Mouse (Mus musculus) frontal cortex, postnatal 14 days (tissue): ENCODE measurements at regions not wholly inside any gene's neighbourhood (a gene's known extent, or its start where the extent isn't known, plus 50 kb on each side); places are given as distances from the start of the nearest gene placed in this dataset.

Source experiments
- DNase-seq, 2 experiments: peaks; one replicate each; pipeline ENCODE4 v3.0.0; 2022; ENCODE audit warnings: low spot score in 2 of 2

DNA sequence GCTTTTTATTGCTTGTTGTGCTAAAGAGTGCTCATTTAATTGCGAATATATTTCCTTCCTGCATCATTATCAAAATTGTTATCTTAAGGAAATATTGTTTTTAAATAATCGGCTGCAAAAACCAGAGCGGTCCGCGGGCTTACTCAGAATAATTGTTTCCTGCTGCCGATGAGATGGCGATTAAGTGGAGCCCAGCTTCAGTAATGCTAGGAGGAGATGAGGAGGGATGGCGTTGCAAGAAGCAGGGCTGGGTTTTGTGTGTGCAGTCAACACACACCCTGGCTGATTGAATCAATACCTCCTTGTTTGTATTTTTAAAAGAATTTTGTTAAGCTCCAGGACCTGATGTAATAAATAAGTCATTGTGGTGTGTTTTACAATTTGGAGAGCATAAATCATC is 331.2 kb downstream of the Setd4 start:
- DNase-seq, result no peak

DNA sequence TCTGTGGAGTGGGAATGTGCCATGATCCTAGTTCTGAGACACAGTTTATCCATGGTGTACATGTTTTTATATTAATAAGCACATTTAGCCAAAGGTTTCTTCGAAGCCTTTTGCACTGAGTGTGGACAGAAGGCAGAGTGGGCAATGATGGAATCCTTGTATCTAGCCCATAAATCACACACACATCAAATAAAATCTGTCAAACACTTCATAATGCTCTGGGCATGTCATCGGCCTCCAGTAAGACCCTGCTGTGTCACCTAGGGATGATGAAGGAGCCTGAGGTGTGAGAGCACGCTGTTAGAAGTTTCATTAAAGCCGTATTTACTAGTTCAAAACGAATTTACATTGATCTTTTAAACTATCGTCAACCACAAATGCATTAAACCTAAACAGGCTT is 331.7 kb downstream of the Setd4 start:
- DNase-seq, result no peak

DNA sequence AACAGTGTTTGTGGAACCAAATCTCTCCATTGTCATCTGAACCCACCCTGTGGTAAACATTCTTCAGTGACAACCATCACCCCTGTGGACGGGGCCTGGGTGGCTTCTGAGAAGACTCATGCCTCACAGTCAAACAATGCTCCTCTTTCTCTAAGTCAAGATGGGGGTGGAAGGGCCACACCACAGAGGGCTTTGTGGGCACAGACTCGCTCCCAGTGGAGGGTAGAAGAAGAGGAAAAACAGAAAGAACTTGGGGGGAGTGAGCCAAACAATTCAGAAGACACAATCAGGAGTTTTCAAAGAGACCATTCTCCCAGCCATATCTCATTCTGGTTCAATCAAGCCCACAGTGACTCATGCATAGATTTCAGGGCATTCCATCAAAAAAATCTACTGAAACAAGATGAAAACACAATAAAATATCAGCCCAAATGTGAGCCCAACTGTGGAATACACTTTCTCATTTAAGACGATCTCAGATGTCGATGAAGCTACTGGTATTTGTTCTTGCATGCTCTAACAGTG is 339.7 kb downstream of the Setd4 start:
- no peak for DNase-seq

DNA sequence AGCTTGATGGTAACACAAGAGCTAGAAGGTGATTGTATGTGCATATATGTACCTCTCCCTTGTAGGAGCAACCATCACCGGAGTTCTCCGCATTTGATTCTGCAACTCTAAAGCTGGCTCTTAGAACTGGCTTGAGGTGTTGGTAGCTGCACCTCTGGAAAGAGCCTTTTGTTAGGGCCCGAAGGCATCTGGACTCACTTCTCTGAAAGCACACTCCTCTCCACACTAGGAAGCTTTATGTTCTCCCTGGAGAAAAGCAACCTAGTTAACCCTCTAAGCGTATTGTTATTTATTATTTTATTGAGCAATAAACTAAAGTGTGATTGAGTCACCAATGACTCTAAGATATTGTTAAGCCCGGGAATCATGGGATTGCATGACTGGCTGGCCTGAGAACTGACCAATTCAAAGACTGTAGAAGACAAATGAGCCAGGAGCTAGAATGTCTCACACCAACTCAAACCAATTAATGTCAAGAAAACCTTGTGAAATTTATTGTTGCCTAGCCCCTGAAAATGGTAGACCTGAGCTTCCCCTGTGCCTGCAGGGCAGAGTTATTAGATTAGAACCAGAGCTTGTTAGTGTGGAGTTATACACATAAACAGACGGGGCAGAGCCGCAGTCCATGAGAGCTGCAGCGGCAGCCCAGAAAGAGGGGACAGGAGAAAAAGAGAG is 340.6 kb downstream of the Setd4 start:
- no peak for DNase-seq

DNA sequence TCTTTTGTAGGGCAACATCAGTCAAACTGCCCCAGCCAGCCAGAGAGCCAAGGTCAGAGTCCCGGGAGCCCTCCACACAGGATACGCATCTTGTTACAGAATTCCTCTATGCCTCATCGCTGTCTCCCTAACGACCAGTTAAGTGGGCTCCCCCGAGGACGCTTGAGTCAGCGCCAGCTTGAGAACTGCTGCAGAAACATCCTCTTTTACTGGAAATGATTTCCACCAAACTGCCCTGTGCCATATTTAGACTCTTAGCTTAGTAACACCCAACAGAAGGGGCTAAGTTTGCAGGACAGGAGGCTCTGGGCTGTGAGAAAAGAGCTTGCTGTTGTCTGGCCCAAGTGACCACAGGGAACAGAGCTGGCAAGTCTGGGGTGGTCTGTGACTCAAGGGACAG is 357.0 kb downstream of the Setd4 start:
- DNase-seq, result peak; percentile 14 to 16

DNA sequence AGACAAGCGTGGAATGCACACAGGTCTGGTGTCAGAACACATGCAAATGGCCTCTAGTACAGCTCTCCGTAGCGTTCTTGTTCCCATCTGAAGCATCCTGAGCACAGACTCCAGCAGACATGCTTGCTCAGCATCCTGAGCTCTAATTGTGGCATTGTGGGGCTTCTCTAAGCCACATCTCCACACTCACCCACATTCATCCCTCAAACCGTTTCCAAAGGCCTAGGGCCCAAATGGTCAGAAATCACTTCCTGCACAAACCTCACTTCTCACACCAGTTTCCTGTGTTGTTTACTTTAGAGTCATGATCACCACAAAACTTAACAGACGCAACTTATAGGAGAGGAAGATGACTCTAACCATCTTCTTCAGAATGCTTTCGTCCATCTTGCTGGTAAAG is 358.1 kb downstream of the Setd4 start:
- DNase-seq, result no peak

DNA sequence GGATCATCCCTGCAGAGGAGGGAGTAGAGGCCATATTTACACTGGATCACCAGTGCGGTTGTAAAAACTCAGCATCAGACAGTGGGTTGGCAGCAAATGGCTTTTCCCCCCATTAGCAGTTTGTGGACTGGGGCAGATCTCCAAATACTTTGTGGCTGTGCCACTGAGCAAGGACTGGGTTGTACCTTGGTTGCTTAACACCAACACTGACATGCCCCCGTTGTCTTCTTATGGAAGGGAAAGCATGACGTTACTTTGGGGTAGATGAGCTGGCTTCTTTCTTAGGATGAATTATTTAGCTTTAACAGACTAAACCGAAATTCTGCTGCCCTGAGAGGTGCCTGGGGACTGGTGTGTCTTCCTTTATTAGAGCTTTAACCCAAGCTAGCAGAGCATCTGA is 365.0 kb downstream of the Setd4 start:
- DNase-seq, result no peak

DNA sequence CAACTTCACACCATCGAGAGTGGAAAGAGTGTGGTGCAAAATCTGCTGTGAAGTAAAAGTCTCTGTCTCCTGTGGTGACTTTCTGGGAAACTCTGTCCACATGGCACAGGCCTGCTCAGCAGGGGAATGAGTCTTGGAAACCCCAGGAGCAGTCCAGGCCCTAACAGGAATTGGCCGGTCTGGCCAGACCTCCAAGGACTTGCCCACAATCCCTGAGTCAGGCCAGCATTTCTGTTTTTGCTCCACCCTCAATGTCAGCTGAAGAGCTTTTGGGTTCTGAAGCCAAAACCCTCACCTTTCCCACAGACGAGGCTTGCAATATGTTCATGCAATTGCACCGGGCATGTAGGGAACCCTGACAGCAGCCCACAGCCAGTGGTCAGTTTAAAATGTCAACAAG is 365.5 kb downstream of the Setd4 start:
- DNase-seq, result no peak

DNA sequence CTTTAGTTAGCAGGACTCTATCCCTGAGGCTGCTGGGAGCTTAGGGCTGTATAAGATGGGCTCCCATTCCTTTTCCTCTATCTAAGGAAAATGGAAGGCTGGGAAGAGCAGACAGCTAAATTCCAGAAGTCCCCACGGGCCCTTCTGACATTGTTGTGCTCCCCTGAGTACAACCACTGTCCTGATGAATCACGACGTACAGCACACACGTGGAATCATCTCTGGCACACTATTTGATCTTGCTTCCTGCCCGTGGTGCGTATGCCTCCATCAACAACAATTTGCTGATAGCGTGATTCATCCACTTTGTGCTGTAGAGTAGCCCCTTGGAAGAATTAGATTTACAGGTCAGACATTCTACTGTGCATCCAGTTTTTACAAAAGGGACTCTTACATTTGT is 378.2 kb downstream of the Setd4 start:
- no peak for DNase-seq

DNA sequence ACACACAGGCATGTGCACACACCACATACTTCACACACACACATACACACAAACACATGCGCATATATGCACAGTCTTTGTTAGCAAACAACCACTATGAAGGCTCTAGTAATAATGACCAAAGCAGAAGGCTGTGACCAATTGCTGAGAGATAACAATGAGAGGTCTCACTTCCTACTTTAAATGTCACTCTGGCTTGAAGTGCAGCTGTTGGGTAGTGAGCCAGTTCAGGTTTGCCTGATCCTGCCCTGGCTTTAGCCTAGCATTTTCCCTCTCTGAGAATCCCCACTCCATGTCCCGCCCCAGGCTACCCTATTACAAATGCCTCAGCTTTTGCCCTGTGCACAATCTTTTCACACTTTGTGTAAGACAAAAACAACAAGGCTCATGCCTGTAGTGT is 378.7 kb downstream of the Setd4 start:
- no peak for DNase-seq

DNA sequence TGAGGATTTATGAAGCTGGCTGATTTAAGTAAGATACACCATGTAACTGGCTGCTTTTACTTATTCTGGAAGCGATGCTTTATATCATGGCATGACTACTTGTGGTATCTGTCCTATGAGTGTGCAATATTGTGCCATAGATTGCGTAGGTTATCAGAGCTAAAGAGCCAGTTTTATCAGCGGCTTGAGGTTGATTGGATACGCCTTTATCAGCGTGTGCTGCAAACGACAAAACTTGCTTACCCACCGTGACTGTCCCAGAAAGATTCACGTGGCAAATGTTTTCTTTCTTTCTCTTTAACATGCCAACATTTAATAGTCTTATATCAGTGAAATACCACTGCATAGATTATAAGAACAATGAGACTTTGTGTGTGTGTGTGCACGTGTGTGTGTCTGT is 384.1 kb downstream of the Setd4 start:
- no peak for DNase-seq

DNA sequence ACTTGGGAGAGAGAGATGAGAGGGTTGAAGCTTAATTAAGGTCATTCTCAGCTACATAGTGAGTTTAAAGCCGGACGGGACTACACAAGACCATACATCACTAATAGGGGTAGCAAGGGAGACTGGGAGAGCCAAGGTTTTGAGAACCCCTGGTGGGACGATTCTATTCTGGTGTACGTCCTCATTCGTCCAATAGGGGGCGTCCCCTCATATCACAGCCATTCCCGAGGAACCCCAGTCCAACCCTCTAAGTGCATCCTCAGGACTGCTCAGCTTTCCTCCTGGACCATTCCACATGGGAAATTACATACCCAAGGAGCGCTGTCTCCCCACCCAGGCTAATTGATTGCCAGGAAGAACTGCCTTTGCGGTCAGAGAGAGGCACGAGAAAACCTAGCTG is 385.5 kb downstream of the Setd4 start:
- DNase-seq, result no peak

DNA sequence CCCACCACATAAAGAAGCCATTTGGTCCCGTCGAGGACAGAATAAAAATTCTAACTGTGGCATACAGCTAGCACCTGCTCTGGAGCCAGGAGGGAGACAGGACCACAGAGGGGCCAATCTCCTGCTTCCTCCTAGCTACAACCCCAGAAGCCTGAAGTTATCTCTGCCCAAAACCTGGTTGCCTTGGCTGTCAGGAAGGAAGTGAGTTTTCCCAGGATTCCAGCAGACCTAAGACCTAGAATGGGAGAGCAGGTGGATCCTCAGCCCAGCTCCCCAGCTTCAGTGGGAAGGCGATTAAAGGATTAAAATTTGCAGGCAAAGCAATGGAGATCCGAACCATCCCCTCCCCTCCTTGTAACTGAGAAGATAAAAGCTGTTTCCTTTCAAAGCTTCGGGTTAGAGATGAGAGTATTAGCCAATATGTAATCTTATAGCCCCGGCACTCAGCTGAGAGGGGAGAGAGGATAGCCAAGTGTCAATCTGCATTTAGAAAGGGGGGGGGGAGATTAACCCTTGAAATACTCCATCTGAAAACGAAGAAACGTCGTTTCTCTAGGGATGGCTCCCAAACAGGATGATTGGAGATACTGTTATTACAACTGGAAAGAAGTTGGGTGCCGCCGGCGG is 386.1 kb downstream of the Setd4 start:
- DNase-seq, result no peak

DNA sequence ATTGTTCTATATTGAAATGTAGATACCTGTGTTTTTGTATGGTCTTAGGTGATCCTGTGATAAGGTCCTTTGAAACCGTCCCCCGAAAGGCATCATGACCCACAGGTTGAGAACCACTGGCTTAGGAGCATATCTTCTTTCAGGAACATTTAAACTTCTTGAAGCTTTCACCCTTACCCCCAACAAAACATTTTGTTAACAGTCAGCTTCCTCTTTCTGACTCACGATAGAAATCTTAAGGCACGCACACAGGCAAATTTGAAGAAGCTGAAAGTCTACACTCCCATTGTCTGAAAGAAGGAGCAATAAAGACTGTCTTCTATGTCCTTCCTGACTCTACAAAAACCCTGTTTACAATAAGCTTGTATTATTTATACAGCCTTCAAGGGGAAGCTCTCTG is 388.2 kb downstream of the Setd4 start:
- no peak for DNase-seq

DNA sequence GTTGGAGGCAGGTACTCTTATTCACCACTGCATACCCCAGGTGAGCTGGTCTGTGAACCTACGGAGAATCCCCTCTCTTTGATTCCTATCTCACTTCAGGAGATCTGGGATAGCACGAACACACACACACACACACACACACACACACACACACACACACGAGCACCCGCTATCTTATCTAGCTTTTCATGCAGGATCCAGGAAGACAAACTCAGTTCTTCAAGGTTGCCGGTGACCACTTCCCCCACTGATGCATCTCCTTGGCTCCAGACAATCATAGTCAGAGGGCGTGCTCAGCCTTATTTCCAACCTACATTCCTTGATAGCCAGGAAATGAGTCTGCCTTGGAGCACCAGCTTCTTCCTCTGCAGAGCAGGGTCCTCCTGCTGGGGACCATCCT is 387.7 kb upstream of the Runx1 start:
- no peak for DNase-seq

DNA sequence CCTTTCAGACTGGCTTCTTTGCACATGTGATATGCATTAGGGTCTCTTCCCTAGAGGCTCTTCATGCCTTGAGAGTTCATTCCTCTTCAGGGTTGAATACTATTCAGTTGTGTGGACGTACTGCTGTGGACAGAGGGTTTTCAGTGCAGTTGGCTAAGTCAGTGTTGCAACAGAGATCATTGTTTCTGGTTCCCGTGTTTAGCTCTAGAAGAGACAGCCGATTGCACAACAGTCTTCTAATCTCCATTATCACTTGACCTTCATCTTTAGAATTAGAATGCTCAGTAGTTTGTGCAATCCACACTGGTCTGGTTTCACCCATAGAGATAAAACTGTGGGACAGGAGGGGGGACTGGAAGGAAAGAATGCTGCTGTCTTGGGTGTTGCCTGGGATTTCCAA is 381.7 kb upstream of the Runx1 start:
- DNase-seq, result no peak

DNA sequence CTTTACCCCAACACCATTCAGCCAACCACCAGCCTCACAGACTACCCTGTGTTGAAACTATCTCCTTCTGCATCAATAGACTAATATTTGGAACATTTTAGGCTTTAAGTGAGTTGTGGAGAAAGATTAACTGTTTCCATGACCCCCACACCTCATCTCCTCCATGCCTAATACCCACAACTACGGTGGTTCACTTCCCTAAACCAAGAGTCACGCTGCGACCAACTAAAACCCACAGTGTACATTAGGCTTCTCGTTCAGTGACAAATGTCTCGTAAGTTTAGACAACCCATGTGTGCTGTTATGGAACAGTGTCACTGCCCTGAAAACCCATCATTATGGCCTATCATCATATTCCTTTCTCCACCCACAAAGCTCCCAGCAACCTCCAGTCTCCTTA is 381.3 kb upstream of the Runx1 start:
- no peak for DNase-seq

DNA sequence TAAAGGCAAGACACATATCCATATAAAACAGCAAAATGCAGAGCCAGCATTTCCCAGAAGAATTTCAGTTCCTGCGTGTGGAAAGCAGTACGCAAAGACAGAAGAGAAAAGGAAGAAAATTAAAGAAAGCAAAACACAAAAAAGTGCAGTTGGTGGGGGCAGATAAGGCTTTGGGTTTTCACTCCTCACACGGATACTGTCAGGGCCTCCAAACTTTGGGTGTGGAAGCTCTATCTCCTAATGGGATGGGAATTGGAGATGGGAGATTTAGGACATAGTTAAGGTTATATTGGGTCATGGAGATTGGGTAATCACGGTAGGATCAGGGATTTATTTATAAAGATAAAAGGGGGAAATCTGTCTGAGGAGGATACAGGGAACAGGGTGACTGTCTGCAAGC is 380.4 kb upstream of the Runx1 start:
- DNase-seq, result no peak

DNA sequence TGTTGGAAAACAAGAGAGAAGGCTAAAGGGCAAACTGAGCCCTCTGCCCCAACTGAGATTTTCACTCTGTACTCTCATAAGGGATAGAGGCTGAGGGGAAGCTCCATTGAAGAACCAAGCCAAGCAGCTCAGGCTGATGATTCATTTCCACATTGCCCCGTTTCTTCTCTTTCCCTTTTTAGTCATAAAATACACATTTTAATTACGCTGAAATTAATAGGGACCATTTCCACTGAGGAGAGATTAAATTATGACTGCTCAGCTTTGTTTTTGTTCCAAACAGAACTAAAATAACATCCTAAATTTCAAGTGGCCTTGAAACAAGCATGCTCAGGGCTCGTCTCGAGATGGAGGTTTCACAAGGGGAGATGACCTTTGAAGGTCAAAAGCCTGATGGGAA is 378.7 kb upstream of the Runx1 start:
- DNase-seq, result no peak

DNA sequence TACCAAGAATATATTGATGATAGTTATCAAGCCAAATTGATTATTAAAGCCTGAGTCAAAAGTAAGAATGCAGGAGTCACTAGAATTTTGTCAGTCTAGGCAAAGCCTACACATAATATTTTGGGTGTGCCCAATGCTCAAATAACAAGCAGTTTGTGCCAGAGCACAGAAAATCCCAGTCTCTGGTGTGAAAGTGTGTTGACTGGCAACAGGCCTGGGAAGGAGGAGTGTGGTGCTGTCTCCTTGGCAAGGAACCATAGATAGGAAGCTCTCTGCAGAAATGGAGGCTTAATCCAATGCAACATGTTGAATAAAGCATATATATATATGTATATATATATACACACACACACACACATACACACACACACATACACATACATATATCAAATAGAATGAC is 376.6 kb upstream of the Runx1 start:
- no peak for DNase-seq

DNA sequence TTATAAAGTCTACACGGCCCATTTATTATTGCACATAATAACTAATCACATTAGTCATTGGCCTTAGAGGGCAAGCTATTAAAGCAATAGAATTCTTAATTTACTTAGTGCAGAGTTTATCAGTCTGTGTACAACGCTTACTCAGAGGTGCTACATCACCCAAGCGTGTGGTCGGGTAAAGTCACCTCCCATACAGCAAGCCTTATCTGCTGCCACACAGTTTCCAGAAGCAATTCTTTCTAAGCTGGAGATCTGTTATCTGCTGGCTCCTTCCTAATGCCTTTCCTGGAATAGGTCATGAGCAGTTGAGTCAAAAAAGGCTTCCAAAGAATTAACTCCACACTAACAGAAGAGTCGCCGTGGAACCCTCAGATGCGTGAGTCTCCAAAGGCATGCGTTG is 371.4 kb upstream of the Runx1 start:
- no peak for DNase-seq

DNA sequence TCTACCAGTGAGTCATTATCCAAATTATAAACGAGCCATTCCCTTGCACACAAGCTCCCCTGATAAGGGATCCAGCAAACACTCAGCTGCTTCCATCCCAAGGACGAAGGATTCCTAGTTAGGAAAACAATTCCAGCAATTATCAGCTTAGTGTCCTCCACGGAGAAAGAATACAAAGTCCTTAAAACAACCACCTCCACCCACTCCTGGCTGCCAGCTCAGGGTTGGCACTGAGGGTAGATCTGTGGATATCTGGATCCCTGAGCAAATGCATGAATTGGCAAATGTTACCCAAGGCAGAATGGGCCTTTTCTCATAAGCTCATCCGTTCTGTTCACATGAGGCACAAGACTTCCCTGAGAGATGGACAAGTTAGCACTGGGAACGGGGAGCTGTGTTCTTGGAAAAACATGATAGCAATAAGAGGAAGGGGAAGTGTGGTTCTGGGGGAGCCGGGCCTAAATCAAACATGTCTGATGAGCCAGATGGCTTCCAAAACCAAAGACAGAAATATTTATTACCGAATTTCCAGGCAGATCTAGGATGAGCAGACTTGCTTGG is 368.1 kb upstream of the Runx1 start:
- no peak for DNase-seq

DNA sequence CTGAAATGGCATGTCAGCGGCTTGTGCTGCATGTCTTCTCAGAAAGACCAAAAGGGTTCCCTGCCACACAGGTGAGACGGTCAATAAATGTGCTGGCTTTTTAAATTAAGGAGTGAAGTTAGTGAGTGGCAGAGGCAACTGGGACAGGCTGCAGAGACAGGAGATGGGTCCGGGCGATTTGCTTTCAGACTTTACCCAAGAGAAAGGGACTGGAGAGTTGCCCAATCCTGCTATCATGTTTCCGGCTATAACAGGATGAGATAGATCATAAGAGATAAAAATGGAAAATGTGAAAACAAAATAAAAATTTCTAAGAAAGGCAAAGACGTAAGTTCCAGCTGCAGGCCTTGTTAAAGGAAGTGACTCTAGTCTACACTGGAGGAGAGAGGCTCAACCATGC is 367.3 kb upstream of the Runx1 start:
- DNase-seq, result no peak
